Mouse (Mus musculus): ENCODE measurements around the gene Cp. TPM values are rescaled to one million over a fixed set of nuclear protein-coding genes. Genes with fewer than 3 reads are reported as not detected.
"Not testable (repeated sequence)": the region's sequence is repeated elsewhere in the genome, so short reads cannot be mapped to it uniquely, and the experiment has no call there.

Cp gene
- polyA plus RNA-seq, 1 experiment from 2014 or later, result 0.05 TPM

- Histone ChIP-seq H3K4me1 (ENCODE audit: control insufficient read depth, insufficient read depth, low read length) (0 out of 2 replicates have a peak, but pooled peaks cover 5% of the 10 kb centered on the region), H3K4me3 (ENCODE audit: low read depth, low read length) (no peak overlapping the region), H3K9me3 (ENCODE audit: control insufficient read depth, low read length) (no peaks in the 10 kb centered on the region), H3K36me3 (ENCODE audit: control insufficient read depth, insufficient read depth, low read length) (no peaks in the 10 kb centered on the region), H3K9ac (ENCODE audit: low read length) (no peak overlapping the region), H3K4me2 (ENCODE audit: low read depth, severe bottlenecking) (no peak overlapping the region), H3K27me3 (ENCODE audit: control insufficient read depth, insufficient read depth, low read length) (no peaks in the 10 kb centered on the region), H3K27ac (replicated peaks; ENCODE audit: low read depth, low read length) (no peak overlapping the region; the same call in 1 of the 2 replicates)
- 0 out of 2 replicates have a peak, but pooled peaks have one; percentile 62 for ATAC-seq (ENCODE audit: insufficient number of reproducible peaks, low FRiP score, low TSS enrichment, low read depth)
- 86% methylated on average over 9 of the region's 9 CpGs for WGBS
- no peak for DNase-seq (ENCODE audit: low spot score)
Observed at GRCm38 (mm10) chr3:20010464-20010863, 53.6 kb downstream of the Cp start.

GRCm38 (mm10) chr3:20010905-20011304 lies 54.1 kb downstream of the Cp start:
- H3K4me2 ChIP-seq (ENCODE audit: low read depth, severe bottlenecking); H3K36me3 ChIP-seq (ENCODE audit: control insufficient read depth, insufficient read depth, low read length); H3K4me1 ChIP-seq (ENCODE audit: control insufficient read depth, insufficient read depth, low read length); H3K9ac ChIP-seq (ENCODE audit: low read length); H3K9me3 ChIP-seq (ENCODE audit: control insufficient read depth, low read length); H3K27me3 ChIP-seq (ENCODE audit: control insufficient read depth, insufficient read depth, low read length); H3K4me3 ChIP-seq (ENCODE audit: low read depth, low read length); H3K27ac ChIP-seq (replicated peaks; ENCODE audit: low read depth, low read length): not testable (repeated sequence)
- peak; percentile 38 for DNase-seq (ENCODE audit: low spot score)
- 59% methylated on average over 7 of the region's 7 CpGs for WGBS
- ATAC-seq (ENCODE audit: insufficient number of reproducible peaks, low FRiP score, low TSS enrichment, low read depth), result peak; percentile 51; the same call in 1 of the 2 replicates

DNA sequence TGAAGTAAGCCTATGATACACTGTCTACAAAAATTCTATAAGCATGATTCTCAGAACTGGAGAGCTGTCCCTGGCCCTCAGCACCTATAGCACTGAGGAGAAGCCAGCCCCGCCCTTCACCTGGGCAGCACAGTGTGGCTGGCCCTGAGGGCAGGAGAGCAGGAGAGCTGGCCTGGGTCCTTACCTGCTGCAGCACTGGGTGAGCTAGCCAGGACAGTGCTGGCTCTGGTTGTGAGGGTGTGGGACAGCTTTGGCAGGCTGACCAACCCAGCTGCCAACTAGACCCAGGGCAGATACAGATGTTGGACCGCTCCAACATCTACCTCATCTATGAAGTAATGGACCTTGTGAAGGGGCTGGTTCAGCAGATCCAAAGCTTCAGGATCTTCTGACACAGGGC lies 57.6 kb downstream of the Cp start:
- Histone ChIP-seq H3K4me2 (ENCODE audit: low read depth, severe bottlenecking) (no peak overlapping the region), H3K36me3 (ENCODE audit: control insufficient read depth, insufficient read depth, low read length) (peaks cover 2% of the 10 kb centered on the region; the same call in 1 of the 2 replicates), H3K9ac (ENCODE audit: low read length) (no peak overlapping the region), H3K4me3 (ENCODE audit: low read depth, low read length) (no peak overlapping the region), H3K4me1 (ENCODE audit: control insufficient read depth, insufficient read depth, low read length) (0 out of 2 replicates have a peak, but pooled peaks cover 5% of the 10 kb centered on the region), H3K9me3 (ENCODE audit: control insufficient read depth, low read length) (no peaks in the 10 kb centered on the region), H3K27me3 (ENCODE audit: control insufficient read depth, insufficient read depth, low read length) (no peaks in the 10 kb centered on the region), H3K27ac (replicated peaks; ENCODE audit: low read depth, low read length) (no peak overlapping the region)
- ATAC-seq (ENCODE audit: insufficient number of reproducible peaks, low FRiP score, low TSS enrichment, low read depth) (no peak), DNase-seq (ENCODE audit: low spot score) (peak; percentile 15)
- 98% methylated on average over 2 of the region's 2 CpGs for whole genome bisulfite sequencing

- peak; percentile 4 for DNase-seq (ENCODE audit: low spot score)
- H3K36me3 ChIP-seq (ENCODE audit: control insufficient read depth, insufficient read depth, low read length), result peaks cover 2% of the 10 kb centered on the region; the same call in 1 of the 2 replicates
- H3K4me3 ChIP-seq (ENCODE audit: low read depth, low read length), result no peak overlapping the region
- H3K9me3 ChIP-seq (ENCODE audit: control insufficient read depth, low read length), result no peaks in the 10 kb centered on the region
- WGBS, result 90% methylated on average over 8 of the region's 8 CpGs
- H3K4me1 ChIP-seq (ENCODE audit: control insufficient read depth, insufficient read depth, low read length), result no peaks in the 10 kb centered on the region
- no peak overlapping the region for H3K27ac ChIP-seq (replicated peaks; ENCODE audit: low read depth, low read length)
- no peak for ATAC-seq (ENCODE audit: insufficient number of reproducible peaks, low FRiP score, low TSS enrichment, low read depth)
- no peak overlapping the region for H3K9ac ChIP-seq (ENCODE audit: low read length)
- no peak overlapping the region for H3K4me2 ChIP-seq (ENCODE audit: low read depth, severe bottlenecking)
- H3K27me3 ChIP-seq (ENCODE audit: control insufficient read depth, insufficient read depth, low read length), result no peaks in the 10 kb centered on the region
Observed at GRCm38 (mm10) chr3:20018076-20018475, 61.2 kb downstream of the Cp start.

GRCm38 (mm10) chr3:20023832-20024231 lies 67.0 kb downstream of the Cp start:
- H3K9me3 ChIP-seq (ENCODE audit: control insufficient read depth, low read length), result no peaks in the 10 kb centered on the region
- H3K4me1 ChIP-seq (ENCODE audit: control insufficient read depth, insufficient read depth, low read length), result no peaks in the 10 kb centered on the region
- no peak overlapping the region for H3K27ac ChIP-seq (replicated peaks; ENCODE audit: low read depth, low read length)
- ATAC-seq (ENCODE audit: insufficient number of reproducible peaks, low FRiP score, low TSS enrichment, low read depth), result no peak
- 68% methylated on average over 1 of the region's 1 CpGs for WGBS
- H3K4me2 ChIP-seq (ENCODE audit: low read depth, severe bottlenecking), result no peak overlapping the region
- H3K9ac ChIP-seq (ENCODE audit: low read length), result no peak overlapping the region
- H3K27me3 ChIP-seq (ENCODE audit: control insufficient read depth, insufficient read depth, low read length), result no peaks in the 10 kb centered on the region
- DNase-seq (ENCODE audit: low spot score), result no peak
- H3K4me3 ChIP-seq (ENCODE audit: low read depth, low read length), result no peak overlapping the region
- H3K36me3 ChIP-seq (ENCODE audit: control insufficient read depth, insufficient read depth, low read length), result no peaks in the 10 kb centered on the region; the same call in 1 of the 2 replicates

DNA sequence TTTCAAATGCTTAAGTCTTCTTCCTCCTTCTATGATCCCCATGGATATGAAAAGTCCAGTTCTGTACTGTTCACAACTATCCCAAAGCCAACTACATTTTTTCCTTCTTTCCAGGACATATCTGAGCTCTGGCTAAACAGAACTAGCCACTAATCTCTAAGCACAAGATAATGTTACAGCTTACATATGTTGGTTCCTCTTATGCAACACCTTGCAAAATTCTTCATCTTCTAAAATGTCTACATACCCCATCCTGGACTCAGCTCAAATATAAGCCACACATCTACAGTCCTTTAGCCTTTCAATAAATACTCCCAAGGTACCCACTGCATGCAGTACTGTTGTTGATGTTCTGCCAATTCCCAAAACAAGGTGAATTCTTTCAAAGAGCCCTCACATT lies 69.6 kb downstream of the Cp start:
- ATAC-seq (ENCODE audit: insufficient number of reproducible peaks, low FRiP score, low TSS enrichment, low read depth) (no peak), DNase-seq (ENCODE audit: low spot score) (no peak)
- no peaks in the 10 kb centered on the region for H3K27me3 ChIP-seq (ENCODE audit: control insufficient read depth, insufficient read depth, low read length)
- no peak overlapping the region for H3K4me2 ChIP-seq (ENCODE audit: low read depth, severe bottlenecking)
- H3K9ac ChIP-seq (ENCODE audit: low read length), result no peak overlapping the region
- no peak overlapping the region for H3K27ac ChIP-seq (replicated peaks; ENCODE audit: low read depth, low read length)
- H3K4me3 ChIP-seq (ENCODE audit: low read depth, low read length), result no peak overlapping the region
- no peaks in the 10 kb centered on the region; the same call in 1 of the 2 replicates for H3K36me3 ChIP-seq (ENCODE audit: control insufficient read depth, insufficient read depth, low read length)
- no peaks in the 10 kb centered on the region for H3K9me3 ChIP-seq (ENCODE audit: control insufficient read depth, low read length)
- no peaks in the 10 kb centered on the region for H3K4me1 ChIP-seq (ENCODE audit: control insufficient read depth, insufficient read depth, low read length)

GRCm38 (mm10) chr3:20026996-20027689 lies 70.3 kb downstream of the Cp start:
- WGBS, result 94% methylated on average over 8 of the region's 8 CpGs
- ATAC-seq (ENCODE audit: insufficient number of reproducible peaks, low FRiP score, low TSS enrichment, low read depth) (no peak), DNase-seq (ENCODE audit: low spot score) (no peak)
- no peak overlapping the region for H3K4me2 ChIP-seq (ENCODE audit: low read depth, severe bottlenecking)
- no peaks in the 10 kb centered on the region for H3K9me3 ChIP-seq (ENCODE audit: control insufficient read depth, low read length)
- H3K4me1 ChIP-seq (ENCODE audit: control insufficient read depth, insufficient read depth, low read length), result no peaks in the 10 kb centered on the region
- H3K27ac ChIP-seq (replicated peaks; ENCODE audit: low read depth, low read length), result no peak overlapping the region
- H3K4me3 ChIP-seq (ENCODE audit: low read depth, low read length), result no peak overlapping the region
- H3K36me3 ChIP-seq (ENCODE audit: control insufficient read depth, insufficient read depth, low read length), result no peaks in the 10 kb centered on the region; the same call in 1 of the 2 replicates
- H3K27me3 ChIP-seq (ENCODE audit: control insufficient read depth, insufficient read depth, low read length), result no peaks in the 10 kb centered on the region
- no peak overlapping the region for H3K9ac ChIP-seq (ENCODE audit: low read length)

DNA sequence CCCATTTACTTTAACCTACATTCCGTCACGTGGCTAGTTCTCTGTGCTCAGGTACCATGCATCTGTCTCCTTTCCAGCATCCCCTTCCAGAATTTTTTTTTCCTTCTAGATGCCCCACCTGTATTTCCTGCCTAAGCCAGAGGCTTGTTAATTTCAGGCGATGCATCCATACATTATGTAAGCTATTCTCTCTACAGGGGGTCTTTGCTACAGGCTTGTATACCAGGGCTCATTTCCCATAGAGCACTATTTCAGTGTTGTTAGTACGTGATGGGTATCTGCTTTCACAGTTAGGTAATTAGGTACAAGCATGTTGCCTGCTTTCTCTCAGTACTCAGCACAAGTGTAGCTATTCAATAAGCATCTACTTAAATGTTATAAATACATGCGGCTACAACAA lies 70.9 kb downstream of the Cp start:
- Histone ChIP-seq H3K9me3 (ENCODE audit: control insufficient read depth, low read length) (no peaks in the 10 kb centered on the region), H3K4me1 (ENCODE audit: control insufficient read depth, insufficient read depth, low read length) (no peaks in the 10 kb centered on the region), H3K27ac (replicated peaks; ENCODE audit: low read depth, low read length) (no peak overlapping the region), H3K4me3 (ENCODE audit: low read depth, low read length) (no peak overlapping the region), H3K36me3 (ENCODE audit: control insufficient read depth, insufficient read depth, low read length) (no peaks in the 10 kb centered on the region; the same call in 1 of the 2 replicates), H3K4me2 (ENCODE audit: low read depth, severe bottlenecking) (no peak overlapping the region), H3K9ac (ENCODE audit: low read length) (no peak overlapping the region), H3K27me3 (ENCODE audit: control insufficient read depth, insufficient read depth, low read length) (no peaks in the 10 kb centered on the region)
- 87% methylated on average over 5 of the region's 5 CpGs for WGBS
- DNase-seq (ENCODE audit: low spot score), result no peak
- no peak for ATAC-seq (ENCODE audit: insufficient number of reproducible peaks, low FRiP score, low TSS enrichment, low read depth)

DNA sequence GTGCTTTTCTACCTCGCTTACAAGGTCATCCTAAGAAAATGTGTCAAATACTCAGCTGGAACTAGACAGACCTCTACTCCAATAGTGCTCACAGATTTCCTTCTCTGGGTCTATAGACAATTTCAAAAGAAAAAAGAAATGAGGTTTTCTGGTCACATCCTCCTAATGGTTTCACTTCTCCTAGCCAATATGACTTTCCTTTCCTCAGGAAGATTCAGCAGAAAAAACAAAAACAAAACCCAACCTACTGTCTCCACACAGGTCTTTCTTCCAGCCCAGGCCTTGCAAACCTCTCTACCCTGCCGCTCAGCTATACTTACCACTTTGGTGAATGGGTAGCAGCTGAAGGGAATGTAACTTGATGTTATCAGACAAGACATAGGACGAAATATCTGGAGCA lies 71.8 kb downstream of the Cp start:
- DNase-seq (ENCODE audit: low spot score), result no peak
- H3K9ac ChIP-seq (ENCODE audit: low read length), result no peak overlapping the region
- H3K9me3 ChIP-seq (ENCODE audit: control insufficient read depth, low read length), result no peaks in the 10 kb centered on the region
- no peak for ATAC-seq (ENCODE audit: insufficient number of reproducible peaks, low FRiP score, low TSS enrichment, low read depth)
- H3K27me3 ChIP-seq (ENCODE audit: control insufficient read depth, insufficient read depth, low read length), result no peaks in the 10 kb centered on the region
- H3K4me1 ChIP-seq (ENCODE audit: control insufficient read depth, insufficient read depth, low read length), result no peaks in the 10 kb centered on the region
- WGBS, result 95% methylated on average over 3 of the region's 3 CpGs
- no peaks in the 10 kb centered on the region for H3K36me3 ChIP-seq (ENCODE audit: control insufficient read depth, insufficient read depth, low read length)
- H3K27ac ChIP-seq (replicated peaks; ENCODE audit: low read depth, low read length), result no peak overlapping the region
- no peak overlapping the region for H3K4me2 ChIP-seq (ENCODE audit: low read depth, severe bottlenecking)
- H3K4me3 ChIP-seq (ENCODE audit: low read depth, low read length), result no peak overlapping the region
